Mouse (Mus musculus) kidney, adult 2 months (tissue): ENCODE results near the gene Serinc3.

Source experiments
- CTCF ChIP-seq: fragments of 200-500 bp; conservative IDR thresholded peaks from 2 replicates; pipeline ENCODE4 v1.5.1; 2011; ENCODE audit warnings: low read depth, mild to moderate bottlenecking, control low read depth, low read length, moderate library complexity, mixed read lengths; ENCODE audit not compliant: insufficient read depth, insufficient read length
- POLR2A ChIP-seq: fragments of 200-500 bp; IDR thresholded peaks from one replicate; pipeline ENCODE4 v1.6.1; 2011; ENCODE audit warnings: low read depth, low read length, control low read depth

GRCm38 (mm10) chr2:163596057-163596872 lies 48.7 kb downstream of the Serinc3 start:
- TF ChIP-seq POLR2A (no peak), CTCF (no peak)
